Mouse (Mus musculus): ENCODE results near the gene Uqcrc1. TPM values are rescaled to one million over a fixed set of nuclear protein-coding genes. Genes with fewer than 3 reads are reported as not detected.

Gene Uqcrc1
- polyA plus RNA-seq, 1 experiment from 2014 or later = 439 TPM

DNA sequence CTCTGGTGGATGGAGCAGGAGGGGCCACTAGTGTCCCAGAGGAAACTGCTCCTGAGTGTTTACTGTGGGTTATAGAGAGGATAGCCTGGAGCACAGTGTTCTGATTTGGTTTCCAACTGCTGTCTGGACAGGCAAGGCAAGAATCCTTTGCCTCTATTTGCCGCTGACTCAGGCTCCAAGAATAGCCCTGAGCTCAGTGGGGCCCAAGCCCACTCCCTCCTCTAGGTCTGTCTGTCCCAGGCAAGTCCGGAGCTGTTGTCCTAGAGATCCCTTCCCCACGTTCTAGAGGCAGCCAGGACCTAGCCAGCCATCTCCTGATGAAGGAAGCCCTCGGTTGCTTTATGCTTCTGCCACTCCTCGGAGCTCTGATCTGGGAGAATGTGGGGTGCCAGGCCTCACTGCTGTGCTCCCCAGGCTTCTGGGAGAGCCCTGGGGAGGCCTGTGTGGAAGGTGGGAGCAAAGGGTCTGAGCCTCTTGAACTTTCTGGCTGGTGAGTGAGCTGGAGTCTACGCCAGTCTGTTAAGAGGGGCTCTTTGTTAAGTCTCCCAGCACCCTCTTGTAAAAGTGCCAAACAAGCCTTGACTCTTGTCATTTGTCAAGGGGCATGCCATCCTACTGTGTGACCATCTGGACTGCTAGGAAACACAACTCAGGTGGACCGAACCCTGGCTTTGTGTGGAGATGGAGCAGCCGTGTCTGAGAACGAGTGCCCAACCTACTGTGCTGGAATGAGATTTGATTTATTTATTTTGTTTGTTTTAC lies 13.7 kb downstream of the Uqcrc1 start:
- ATAC-seq (ENCODE audit: insufficient number of reproducible peaks, insufficient read depth, low FRiP score, low TSS enrichment, low read depth) = peak; percentile 12; the same call in 1 of the 2 replicates
- Histone ChIP-seq H3K4me1 (replicated peaks) (peaks cover 44% of the 10 kb centered on the region), H3K27ac (peak overlapping the region; percentile 93), H3K9ac (replicated peaks) (0 out of 2 replicates have a peak overlapping the region, but pooled peaks have one; percentile 8), H3K27me3 (peaks cover 29% of the 10 kb centered on the region), H3K4me2 (0 out of 2 replicates have a peak overlapping the region, but pooled peaks have one; percentile 23), H3K36me3 (peaks cover 60% of the 10 kb centered on the region), H3K9me3 (no peaks in the 10 kb centered on the region), H3K4me3 (replicated peaks) (no peak overlapping the region)
- WGBS = 73% methylated on average over 9 of the region's 9 CpGs

DNA sequence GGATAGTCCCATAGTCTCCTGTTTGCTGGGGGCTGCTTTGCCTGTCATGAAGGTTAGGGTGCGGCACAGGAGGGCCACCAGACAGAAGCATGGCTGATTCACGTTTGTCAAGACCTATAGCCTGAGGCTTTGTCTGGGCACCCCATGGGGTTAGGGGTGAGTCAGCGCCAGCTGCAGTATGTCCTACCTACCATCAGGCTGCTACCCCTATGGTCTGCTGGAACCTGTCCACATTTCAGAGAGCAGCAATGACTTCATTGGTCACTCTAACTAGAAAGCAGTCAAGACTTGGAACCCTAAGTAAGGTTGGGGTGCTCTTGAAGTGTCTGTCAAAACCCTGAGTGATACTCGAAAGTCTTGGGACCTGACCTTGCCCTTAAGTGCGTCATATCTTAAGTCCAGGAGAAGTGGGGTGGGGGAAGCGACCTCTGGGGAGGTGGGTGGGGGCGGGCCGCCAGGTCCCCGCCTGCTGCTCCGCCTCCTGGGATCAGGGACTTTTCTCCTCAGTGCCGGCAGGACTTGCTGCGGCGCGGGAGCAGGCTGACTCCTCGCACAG lies 16.7 kb downstream of the Uqcrc1 start, which contains the start of gene Col7a1:
TSS of gene Col7a1 (plus strand) at position 506 of the 556 bp plus-strand sequence.
- Histone ChIP-seq H3K4me2 (peak within 1 kb of the TSS; percentile 48), H3K27ac (no peak within 1 kb of the TSS), H3K27me3 (peaks cover 29% of the 10 kb centered on the region), H3K36me3 (peaks cover 30% of the 10 kb centered on the region), H3K4me3 (replicated peaks) (peak within 1 kb of the TSS; percentile 31), H3K9ac (replicated peaks) (peak within 1 kb of the TSS; percentile 31; the same call in 1 of the 2 replicates), H3K4me1 (replicated peaks) (peaks cover 38% of the 10 kb centered on the region), H3K9me3 (no peaks in the 10 kb centered on the region)
- no peak for ATAC-seq (ENCODE audit: insufficient number of reproducible peaks, insufficient read depth, low FRiP score, low TSS enrichment, low read depth)
- 10% methylated on average over 15 of the region's 15 CpGs for WGBS

DNA sequence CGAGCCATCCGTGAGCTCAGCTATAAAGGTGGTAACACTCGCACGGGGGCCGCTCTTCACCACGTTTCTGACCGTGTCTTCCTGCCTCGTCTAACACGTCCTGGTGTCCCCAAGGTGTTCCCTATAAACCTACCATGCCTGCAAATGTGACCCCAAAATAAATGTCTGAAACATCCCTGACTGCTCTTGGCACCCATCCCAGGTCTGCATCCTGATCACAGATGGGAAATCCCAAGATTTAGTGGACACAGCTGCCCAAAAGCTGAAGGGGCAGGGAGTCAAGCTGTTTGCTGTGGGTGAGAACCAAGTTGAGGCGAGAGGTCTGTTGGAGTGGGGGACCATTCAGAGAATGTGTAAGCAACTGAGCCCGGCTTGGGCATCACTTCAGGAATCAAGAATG lies 18.8 kb downstream of the Uqcrc1 start:
- peaks cover 18% of the 10 kb centered on the region for H3K4me1 ChIP-seq (replicated peaks)
- H3K9ac ChIP-seq (replicated peaks) = no peak overlapping the region
- H3K4me2 ChIP-seq = no peak overlapping the region
- H3K27me3 ChIP-seq = peaks cover 29% of the 10 kb centered on the region
- H3K36me3 ChIP-seq = peaks cover 9% of the 10 kb centered on the region
- H3K9me3 ChIP-seq = no peaks in the 10 kb centered on the region
- WGBS = 89% methylated on average over 11 of the region's 11 CpGs
- ATAC-seq (ENCODE audit: insufficient number of reproducible peaks, insufficient read depth, low FRiP score, low TSS enrichment, low read depth) = no peak
- H3K27ac ChIP-seq = no peak overlapping the region
- no peak overlapping the region for H3K4me3 ChIP-seq (replicated peaks)

DNA sequence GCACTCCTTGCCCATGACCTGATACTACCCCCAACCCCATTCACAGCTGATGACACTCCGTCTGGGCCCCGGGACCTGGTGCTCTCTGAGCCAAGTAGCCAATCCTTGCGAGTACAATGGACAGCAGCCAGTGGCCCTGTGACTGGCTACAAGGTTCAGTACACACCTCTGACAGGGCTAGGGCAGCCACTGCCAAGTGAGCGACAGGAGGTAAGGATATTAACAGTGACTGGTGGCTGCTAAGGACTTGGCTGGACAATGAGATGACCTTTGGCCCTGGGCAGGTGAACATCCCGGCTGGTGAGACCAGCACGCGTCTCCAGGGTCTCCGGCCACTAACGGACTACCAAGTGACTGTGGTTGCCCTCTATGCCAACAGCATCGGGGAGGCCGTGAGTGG lies 19.4 kb downstream of the Uqcrc1 start:
- Histone ChIP-seq H3K27ac (no peak overlapping the region), H3K9ac (replicated peaks) (no peak overlapping the region), H3K36me3 (peaks cover 3% of the 10 kb centered on the region; the same call in 1 of the 2 replicates), H3K9me3 (no peaks in the 10 kb centered on the region), H3K4me3 (replicated peaks) (no peak overlapping the region), H3K4me2 (no peak overlapping the region), H3K27me3 (peaks cover 29% of the 10 kb centered on the region), H3K4me1 (replicated peaks) (peaks cover 16% of the 10 kb centered on the region)
- ATAC-seq (ENCODE audit: insufficient number of reproducible peaks, insufficient read depth, low FRiP score, low TSS enrichment, low read depth) = no peak
- WGBS = 88% methylated on average over 11 of the region's 11 CpGs

DNA sequence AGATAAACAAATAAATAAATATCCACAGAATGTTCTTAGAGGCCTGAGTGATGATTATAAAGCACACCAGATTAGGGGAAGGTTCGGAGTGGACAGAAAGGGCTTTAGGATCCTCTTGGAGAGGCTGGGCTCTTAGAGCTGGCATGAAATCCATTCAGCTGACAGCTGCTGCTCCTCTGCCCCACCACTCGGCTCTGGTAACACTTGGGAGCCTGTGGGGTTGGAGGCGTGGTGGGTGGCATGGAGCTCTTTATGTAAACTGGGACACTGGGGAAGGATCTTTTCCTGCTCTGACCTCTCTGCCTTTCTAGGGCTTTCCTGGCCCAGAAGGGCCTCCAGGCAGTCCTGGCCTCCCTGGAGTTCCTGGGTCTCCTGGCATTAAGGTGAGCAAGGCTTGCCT lies 27.1 kb downstream of the Uqcrc1 start:
- ATAC-seq (ENCODE audit: insufficient number of reproducible peaks, insufficient read depth, low FRiP score, low TSS enrichment, low read depth) = no peak
- Histone ChIP-seq H3K4me1 (replicated peaks) (no peaks in the 10 kb centered on the region), H3K4me3 (replicated peaks) (no peak overlapping the region), H3K27ac (no peak overlapping the region), H3K4me2 (no peak overlapping the region), H3K9me3 (no peaks in the 10 kb centered on the region), H3K9ac (replicated peaks) (no peak overlapping the region), H3K36me3 (no peaks in the 10 kb centered on the region), H3K27me3 (no peaks in the 10 kb centered on the region)
- 83% methylated on average over 3 of the region's 3 CpGs for WGBS

DNA sequence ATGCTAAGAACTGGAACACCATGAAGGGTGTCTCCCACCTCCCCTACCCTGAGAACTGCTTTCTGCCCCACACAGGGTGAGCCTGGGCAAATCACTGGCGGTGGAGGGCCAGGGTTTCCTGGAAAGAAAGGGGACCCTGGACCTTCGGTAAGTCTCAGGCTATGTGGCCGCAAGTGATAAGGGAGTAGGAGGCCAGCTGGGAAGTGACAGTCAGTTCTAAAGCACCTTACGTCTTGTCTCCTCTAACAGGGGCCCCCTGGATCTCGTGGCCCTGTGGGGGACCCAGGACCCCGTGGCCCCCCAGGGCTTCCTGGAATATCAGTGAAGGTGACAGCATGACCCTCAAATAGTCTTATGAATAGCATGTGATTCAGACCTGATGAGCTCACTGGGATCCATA lies 27.9 kb downstream of the Uqcrc1 start:
- H3K36me3 ChIP-seq = no peaks in the 10 kb centered on the region
- H3K27me3 ChIP-seq = no peaks in the 10 kb centered on the region
- no peak overlapping the region for H3K4me3 ChIP-seq (replicated peaks)
- WGBS = 88% methylated on average over 6 of the region's 6 CpGs
- H3K27ac ChIP-seq = no peak overlapping the region
- H3K9me3 ChIP-seq = no peaks in the 10 kb centered on the region
- no peaks in the 10 kb centered on the region for H3K4me1 ChIP-seq (replicated peaks)
- no peak overlapping the region for H3K4me2 ChIP-seq
- no peak overlapping the region for H3K9ac ChIP-seq (replicated peaks)
- ATAC-seq (ENCODE audit: insufficient number of reproducible peaks, insufficient read depth, low FRiP score, low TSS enrichment, low read depth) = no peak

DNA sequence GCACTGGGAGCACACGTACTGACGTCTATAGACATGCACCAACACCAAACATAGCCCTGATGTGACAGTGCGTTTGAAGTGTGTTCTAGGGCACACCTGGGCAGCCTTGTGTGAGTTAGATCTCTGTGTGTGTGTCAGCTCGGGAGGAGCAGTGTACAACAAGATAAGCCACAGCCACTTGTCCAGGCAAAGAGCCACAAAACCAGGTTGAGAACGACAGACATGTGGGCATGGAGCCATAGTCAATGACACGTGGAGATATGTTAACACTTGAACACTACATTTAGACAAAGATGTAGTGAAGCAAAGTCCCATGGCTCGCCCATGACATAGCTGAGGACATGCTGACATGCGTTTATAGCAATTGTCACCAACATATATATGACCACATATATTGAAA lies 34.2 kb downstream of the Uqcrc1 start:
- Histone ChIP-seq H3K36me3 (no peaks in the 10 kb centered on the region), H3K4me3 (replicated peaks) (no peak overlapping the region), H3K9ac (replicated peaks) (no peak overlapping the region), H3K27me3 (no peaks in the 10 kb centered on the region), H3K9me3 (no peaks in the 10 kb centered on the region), H3K27ac (no peak overlapping the region), H3K4me1 (replicated peaks) (no peaks in the 10 kb centered on the region), H3K4me2 (no peak overlapping the region)
- 84% methylated on average over 8 of the region's 8 CpGs for WGBS
- no peak for ATAC-seq (ENCODE audit: insufficient number of reproducible peaks, insufficient read depth, low FRiP score, low TSS enrichment, low read depth)

DNA sequence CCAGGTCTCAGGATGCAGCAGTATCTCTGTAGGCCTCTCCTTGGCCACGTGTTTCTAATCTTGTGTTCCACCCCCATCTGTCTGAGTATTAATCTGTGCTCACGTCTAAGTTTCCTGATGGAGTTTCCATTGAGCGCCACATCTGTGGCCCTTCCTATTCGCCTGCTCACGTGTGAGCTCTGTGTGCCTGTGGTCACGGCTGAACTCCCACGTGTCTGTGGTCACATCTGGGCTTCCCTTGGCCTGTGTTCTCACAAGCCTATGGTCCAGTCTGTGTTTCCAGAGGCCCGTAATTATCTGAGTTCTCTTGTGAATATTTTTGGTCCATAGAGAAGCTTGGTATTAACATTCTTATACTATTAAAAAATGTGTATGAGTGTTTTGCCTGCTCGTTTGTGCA lies 40.0 kb downstream of the Uqcrc1 start:
- H3K9me3 ChIP-seq = no peaks in the 10 kb centered on the region
- H3K4me3 ChIP-seq (replicated peaks) = no peak overlapping the region
- no peaks in the 10 kb centered on the region for H3K27me3 ChIP-seq
- H3K4me1 ChIP-seq (replicated peaks) = no peaks in the 10 kb centered on the region
- WGBS = 80% methylated on average over 9 of the region's 9 CpGs
- no peak overlapping the region for H3K27ac ChIP-seq
- H3K4me2 ChIP-seq = no peak overlapping the region
- no peaks in the 10 kb centered on the region for H3K36me3 ChIP-seq
- H3K9ac ChIP-seq (replicated peaks) = no peak overlapping the region
- ATAC-seq (ENCODE audit: insufficient number of reproducible peaks, insufficient read depth, low FRiP score, low TSS enrichment, low read depth) = no peak

DNA sequence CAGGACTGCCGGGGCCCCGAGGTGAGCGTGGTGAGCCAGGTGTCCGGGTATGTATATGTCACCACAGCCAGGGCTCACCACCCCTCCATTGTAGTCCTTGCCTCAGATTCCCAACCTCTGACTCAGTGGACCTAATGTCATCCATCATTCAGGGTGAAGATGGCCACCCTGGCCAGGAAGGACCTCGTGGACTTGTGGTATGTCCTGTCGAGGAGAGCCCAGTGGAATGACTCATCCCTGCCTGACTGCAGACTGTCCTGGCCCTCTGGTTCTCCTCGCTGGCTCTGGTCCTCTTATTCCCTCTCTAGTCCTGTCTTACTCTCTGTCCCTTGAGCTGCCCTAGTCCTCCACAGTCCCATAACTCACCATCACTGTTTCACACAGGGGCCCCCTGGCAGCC lies 41.5 kb downstream of the Uqcrc1 start:
- no peaks in the 10 kb centered on the region for H3K36me3 ChIP-seq
- H3K27ac ChIP-seq = no peak overlapping the region
- H3K4me2 ChIP-seq = no peak overlapping the region
- H3K9me3 ChIP-seq = no peaks in the 10 kb centered on the region
- no peak overlapping the region for H3K9ac ChIP-seq (replicated peaks)
- H3K4me1 ChIP-seq (replicated peaks) = no peaks in the 10 kb centered on the region
- H3K4me3 ChIP-seq (replicated peaks) = no peak overlapping the region
- H3K27me3 ChIP-seq = no peaks in the 10 kb centered on the region
- ATAC-seq (ENCODE audit: insufficient number of reproducible peaks, insufficient read depth, low FRiP score, low TSS enrichment, low read depth) = no peak
- WGBS = 78% methylated on average over 7 of the region's 7 CpGs

DNA sequence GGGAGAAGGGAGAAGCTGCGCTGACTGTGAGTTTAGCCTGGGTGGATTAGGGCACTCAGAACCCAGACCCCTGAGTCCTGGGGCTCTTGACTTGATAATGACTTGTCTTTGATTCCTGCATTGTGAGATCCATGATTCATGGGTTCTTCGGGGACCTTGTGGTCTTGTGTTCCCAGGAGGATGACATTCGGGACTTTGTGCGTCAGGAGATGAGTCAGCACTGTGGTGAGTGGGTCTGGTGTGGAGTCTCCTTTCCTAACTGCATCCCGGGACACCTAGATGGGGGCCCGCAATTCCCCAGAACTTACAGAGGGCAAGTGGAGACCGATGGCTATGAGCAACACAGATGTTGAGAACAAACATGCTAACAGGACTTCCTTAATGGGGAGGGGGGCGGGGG lies 46.1 kb downstream of the Uqcrc1 start:
- H3K9me3 ChIP-seq = no peaks in the 10 kb centered on the region
- no peak for ATAC-seq (ENCODE audit: insufficient number of reproducible peaks, insufficient read depth, low FRiP score, low TSS enrichment, low read depth)
- no peak overlapping the region for H3K27ac ChIP-seq
- 83% methylated on average over 8 of the region's 8 CpGs for WGBS
- no peaks in the 10 kb centered on the region for H3K36me3 ChIP-seq
- no peak overlapping the region for H3K9ac ChIP-seq (replicated peaks)
- H3K4me1 ChIP-seq (replicated peaks) = peaks cover 4% of the 10 kb centered on the region
- no peaks in the 10 kb centered on the region for H3K27me3 ChIP-seq
- no peak overlapping the region for H3K4me3 ChIP-seq (replicated peaks)
- H3K4me2 ChIP-seq = no peak overlapping the region

DNA sequence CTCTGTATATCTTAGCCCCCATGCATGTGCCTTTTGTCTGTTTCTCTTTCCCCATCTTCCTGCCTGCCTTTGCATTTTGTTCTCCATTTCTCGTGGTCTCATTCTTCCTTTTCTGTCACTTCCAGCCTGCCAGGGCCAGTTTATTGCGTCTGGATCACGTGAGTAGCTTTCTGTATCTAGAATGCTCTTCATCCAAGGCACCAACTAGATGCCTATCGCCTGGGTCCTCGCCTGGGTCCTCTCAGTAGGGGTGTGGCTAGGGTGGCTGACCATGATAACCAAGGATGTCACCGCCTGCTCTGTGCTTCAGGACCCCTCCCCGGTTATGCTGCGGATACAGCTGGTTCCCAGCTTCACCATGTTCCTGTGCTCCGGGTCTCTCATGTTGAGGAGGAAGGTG lies 46.8 kb downstream of the Uqcrc1 start:
- Histone ChIP-seq H3K27me3 (no peaks in the 10 kb centered on the region), H3K4me2 (no peak overlapping the region), H3K27ac (no peak overlapping the region), H3K4me1 (replicated peaks) (peaks cover 11% of the 10 kb centered on the region), H3K9me3 (no peaks in the 10 kb centered on the region), H3K4me3 (replicated peaks) (no peak overlapping the region), H3K36me3 (no peaks in the 10 kb centered on the region), H3K9ac (replicated peaks) (no peak overlapping the region)
- WGBS = 75% methylated on average over 9 of the region's 9 CpGs
- ATAC-seq (ENCODE audit: insufficient number of reproducible peaks, insufficient read depth, low FRiP score, low TSS enrichment, low read depth) = no peak
